Mouse (Mus musculus) leukemia stem cell, adult 10-12 weeks (primary cell): ENCODE data around the gene Spint5. TPM values are rescaled to one million over a fixed set of nuclear protein-coding genes. Genes with fewer than 3 reads are reported as not detected.

Experiments
- polyA plus RNA-seq: library from polyadenylated mRNA; stranded (reverse); fragments of >175 nt; gene quantifications from 2 replicates; pipeline ENCODE4 v1.2.3, GENCODE M21; 2012; ENCODE audit warnings: low replicate concordance

Gene Spint5
- not detected in 2 replicates for polyA plus RNA-seq

GRCm38 (mm10) chr2:164715005-164715404 lies at the start of gene Spint5:
Gene Spint5, plus strand, starts transcription at chr2:164715305.

GRCm38 (mm10) chr2:164673987-164674386 lies 41.1 kb upstream of the Spint5 start, which contains the start of gene Wfdc11:
Gene Wfdc11, minus strand, starts transcription at chr2:164674087.

GRCm38 (mm10) chr2:164684807-164685206 lies 30.3 kb upstream of the Spint5 start, which contains the start of gene Wfdc13:
Gene Wfdc13, plus strand, starts transcription at chr2:164685107.

GRCm38 (mm10) chr2:164698201-164698600 lies 16.9 kb upstream of the Spint5 start, which contains the start of gene Spint4:
Gene Spint4, plus strand, starts transcription at chr2:164698501.

GRCm38 (mm10) chr2:164745843-164746479 lies 30.9 kb downstream of the Spint5 start, which contains the start of the genes Wfdc3 and Dnttip1:
Gene Wfdc3, minus strand, starts transcription at chr2:164745931.
Gene Dnttip1, plus strand, starts transcription at chr2:164745983.

Other genes starting within 250 kb of the Spint5 start
- not detected in 2 replicates for gene Trp53tg5, start 241.6 kb upstream of the Spint5 start, polyA plus RNA-seq
- gene Dbndd2, start 229.2 kb upstream of the Spint5 start, polyA plus RNA-seq, result 15.3 and 25.0 TPM in 2 replicates
- 173 and 257 TPM in 2 replicates for gene Pigt, start 217.8 kb upstream of the Spint5 start, polyA plus RNA-seq
- not detected in 2 replicates for gene Wfdc2, start 152.9 kb upstream of the Spint5 start, polyA plus RNA-seq
- gene Spint3, start 141.8 kb upstream of the Spint5 start, polyA plus RNA-seq, result not detected in 2 replicates
- gene Wfdc6a, start 129.9 kb upstream of the Spint5 start, polyA plus RNA-seq, result not detected in 2 replicates
- not detected in 2 replicates for gene Eppin, start 121.7 kb upstream of the Spint5 start, polyA plus RNA-seq
- not detected in 2 replicates for gene Wfdc6b, start 101.8 kb upstream of the Spint5 start, polyA plus RNA-seq
- gene Wfdc8, start 101.7 kb upstream of the Spint5 start, polyA plus RNA-seq, result not detected in 2 replicates
- gene Wfdc16, start 76.5 kb upstream of the Spint5 start, polyA plus RNA-seq, result not detected in 2 replicates
- gene Wfdc10, start 59.3 kb upstream of the Spint5 start, polyA plus RNA-seq, result not detected in 2 replicates
- gene Wfdc9, start 58.7 kb upstream of the Spint5 start, polyA plus RNA-seq, result not detected in 2 replicates
- gene Wfdc11, start 41.2 kb upstream of the Spint5 start, polyA plus RNA-seq, result not detected in 2 replicates
- not detected in 2 replicates for gene Wfdc13, start 30.2 kb upstream of the Spint5 start, polyA plus RNA-seq
- gene Spint4, start 16.8 kb upstream of the Spint5 start, polyA plus RNA-seq, result not detected in 2 replicates
- 0.14 TPM in 1 of 2 replicates, not detected in the other for gene Wfdc3, start 30.6 kb downstream of the Spint5 start, polyA plus RNA-seq
- 30.4 and 109 TPM in 2 replicates for gene Dnttip1, start 30.7 kb downstream of the Spint5 start, polyA plus RNA-seq
- 143 and 160 TPM in 2 replicates for gene Ube2c, start 54.6 kb downstream of the Spint5 start, polyA plus RNA-seq
- not detected in 2 replicates for gene Tnnc2, start 64.7 kb downstream of the Spint5 start, polyA plus RNA-seq
- 3.9 and 10.1 TPM in 2 replicates for gene Snx21, start 70.5 kb downstream of the Spint5 start, polyA plus RNA-seq
- gene Acot8, start 89.6 kb downstream of the Spint5 start, polyA plus RNA-seq, result 13.5 and 59.4 TPM in 2 replicates
- gene Zswim3, start 89.8 kb downstream of the Spint5 start, polyA plus RNA-seq, result 0.55 and 2.0 TPM in 2 replicates
- 15.5 and 30.3 TPM in 2 replicates for gene Zswim1, start 107.4 kb downstream of the Spint5 start, polyA plus RNA-seq
- gene Spata25, start 113.2 kb downstream of the Spint5 start, polyA plus RNA-seq, result not detected in 2 replicates
- 21.4 and 125 TPM in 2 replicates for gene Ctsa, start 117.6 kb downstream of the Spint5 start, polyA plus RNA-seq
- 2.3 and 2.5 TPM in 2 replicates for gene Neurl2, start 118.2 kb downstream of the Spint5 start, polyA plus RNA-seq
- 9.3 and 14.4 TPM in 2 replicates for gene Pltp, start 142.4 kb downstream of the Spint5 start, polyA plus RNA-seq
- gene Pcif1, start 164.0 kb downstream of the Spint5 start, polyA plus RNA-seq, result 64.8 and 66.4 TPM in 2 replicates
- 63.2 and 88.5 TPM in 2 replicates for gene Zfp335, start 196.5 kb downstream of the Spint5 start, polyA plus RNA-seq
- 5.0 and 9.8 TPM in 2 replicates for gene Mmp9, start 225.5 kb downstream of the Spint5 start, polyA plus RNA-seq
- 0.27 and 0.64 TPM in 2 replicates for gene Slc12a5, start 245.5 kb downstream of the Spint5 start, polyA plus RNA-seq